Mouse (Mus musculus) liver, embryonic 14.5 days (tissue): Measurements from ENCODE around the gene Atp6v1g2. TPM values are rescaled to one million over a fixed set of nuclear protein-coding genes. Genes with fewer than 3 reads are reported as not detected.

Source experiments
- ATAC-seq: fragments of 200-750 bp; cut with Nextera tagmentation; 2 replicates; pipeline ENCODE4 v1.8.0; 2017; ENCODE audit warnings: moderate number of reproducible peaks, mild to moderate bottlenecking, moderate library complexity; ENCODE audit not compliant: insufficient read depth
- DNase-seq, 3 experiments: peaks; one replicate each; pipeline ENCODE4 v3.0.0-alpha.2; 2012 to 2013; ENCODE audit warnings: low read depth in 3 of 3, low spot score in 3 of 3
- H3K27ac ChIP-seq: fragments of 300-500 bp; sonication (generic); 2 replicates; pipeline ENCODE4 v1.5.1; 2014; ENCODE audit warnings: moderate library complexity, mild to moderate bottlenecking, control low read depth, inconsistent platforms
- H3K27me3 ChIP-seq: fragments of 300-500 bp; sonication (generic); 2 replicates; pipeline ENCODE4 v1.6.1; 2014; ENCODE audit warnings: mild to moderate bottlenecking, low read length, moderate library complexity; ENCODE audit not compliant: control insufficient read depth, insufficient read depth
- H3K36me3 ChIP-seq: fragments of 300-500 bp; sonication (generic); replicated peaks from 2 replicates; pipeline ENCODE4 v1.6.1; 2014; ENCODE audit warnings: low read depth; ENCODE audit not compliant: control insufficient read depth, insufficient read depth
- H3K4me1 ChIP-seq, 2 experiments: fragments of 200-500 bp in 1 of 2; fragments of 300-500 bp in 1 of 2; sonication (generic) in 1 of 2; replicated peaks; 2 replicates each; pipeline ENCODE4 v1.6.1; 2012 to 2014; ENCODE audit warnings: antibody characterized with exemption in 1 of 2, inconsistent platforms in 1 of 2, low read length in 1 of 2; ENCODE audit not compliant: control insufficient read depth in 2 of 2, insufficient read depth in 2 of 2
- H3K4me2 ChIP-seq: fragments of 300-500 bp; sonication (generic); 2 replicates; pipeline ENCODE4 v1.6.1; 2014; ENCODE audit warnings: low read depth, mild to moderate bottlenecking, control low read depth, moderate library complexity
- H3K4me3 ChIP-seq, 2 experiments: fragments of 200-500 bp in 1 of 2; fragments of 300-500 bp in 1 of 2; sonication (generic) in 1 of 2; 2 replicates each; pipeline ENCODE4 v1.5.1; 2012 to 2014; ENCODE audit warnings: low read depth in 2 of 2, low read length in 2 of 2, mild to moderate bottlenecking in 2 of 2, control low read depth in 1 of 2, inconsistent platforms in 1 of 2, moderate library complexity in 1 of 2; ENCODE audit not compliant: insufficient read depth in 1 of 2
- H3K9ac ChIP-seq: fragments of 300-500 bp; sonication (generic); replicated peaks from 2 replicates; pipeline ENCODE4 v1.6.1; 2014; ENCODE audit warnings: mild to moderate bottlenecking, control low read depth, moderate library complexity
- H3K9me3 ChIP-seq: fragments of 300-500 bp; sonication (generic); 2 replicates; pipeline ENCODE4 v1.6.1; 2016; ENCODE audit warnings: low read length, mixed read lengths; ENCODE audit not compliant: control insufficient read depth
- CTCF ChIP-seq: IDR thresholded peaks from 2 replicates; pipeline ENCODE4 v1.5.1; 2016; ENCODE audit warnings: antibody characterized with exemption, low read depth, control low read depth
- EP300 ChIP-seq: IDR thresholded peaks from 2 replicates; pipeline ENCODE4 v1.6.1; 2016; ENCODE audit warnings: antibody characterized with exemption, low read depth
- WGBS: fragments of 180-500 bp; shearing (Covaris S2); extraction: QIAGEN DNeasy Blood & Tissue Kit; methylation state at CpG from one replicate; pipeline ENCODE4 v1.1.7; 2014; ENCODE audit not compliant: insufficient replicate concordance; 5-methylcytosine and 5-hydroxymethylcytosine counted together
- microRNA-seq: library from miRNA; unstranded; fragments of <30 nt; microRNA quantifications from one replicate; pipeline ENCODE4, GENCODE M21; 2016
- polyA plus RNA-seq, 2 experiments: library from polyadenylated mRNA; depleted of rRNA in 1 of 2; stranded (reverse) in 1 of 2; unstranded in 1 of 2; fragments of >200 nt; fragmentation: Nextera tagmentation in 1 of 2; extraction: Ambion mirVana in 1 of 2; gene quantifications; 2 replicates each; pipeline versions ENCODE4 v1.2.1 to v1.2.3; 2012 to 2014

Atp6v1g2 gene
- polyA plus RNA-seq, 2 experiments = 0.76 to 1.8 TPM

GRCm38 (mm10) chr17:35280276-35280675 lies 46.8 kb downstream of the Atp6v1g2 start:
- no peak overlapping the region for H3K4me3 ChIP-seq
- no peak for DNase-seq
- no peak overlapping the region for H3K27ac ChIP-seq
- no peaks in the 10 kb centered on the region for H3K4me1 ChIP-seq
- H3K27me3 ChIP-seq = peaks cover 5% of the 10 kb centered on the region
- no peaks in the 10 kb centered on the region for H3K36me3 ChIP-seq
- no peaks in the 10 kb centered on the region for H3K9me3 ChIP-seq
- TF ChIP-seq EP300 (no peak), CTCF (no peak)
- 65% methylated on average over 3 of the region's 3 CpGs for WGBS
- H3K9ac ChIP-seq = no peak overlapping the region
- ATAC-seq = no peak
- no peak overlapping the region for H3K4me2 ChIP-seq

- H3K9me3 ChIP-seq = no peaks in the 10 kb centered on the region
- no peak overlapping the region for H3K27ac ChIP-seq
- H3K36me3 ChIP-seq = no peaks in the 10 kb centered on the region
- no peak overlapping the region for H3K4me2 ChIP-seq
- no peak for DNase-seq
- H3K9ac ChIP-seq = no peak overlapping the region
- TF ChIP-seq CTCF (no peak), EP300 (no peak)
- no peak overlapping the region for H3K4me3 ChIP-seq
- H3K4me1 ChIP-seq = no peaks in the 10 kb centered on the region
- no peaks in the 10 kb centered on the region for H3K27me3 ChIP-seq
- no peak for ATAC-seq
Observed at GRCm38 (mm10) chr17:35285431-35285830, 52.0 kb downstream of the Atp6v1g2 start.

Small RNAs within 50 kb of the gene (microRNA-seq; reads per million reads assigned to microRNA genes)
- not detected for gene Mir6973a
- not detected for gene Mir6974
- 3.8 reads per million for gene Mir6975
- gene Mir8094 = 1.7 reads per million

Other genes with a start within 250 kb of the Atp6v1g2 start
Only the 30 nearest of the 35 such genes appear.
- 3.3 and 4.3 TPM in 2 replicates for gene Msh5, start 186.9 kb upstream of the Atp6v1g2 start, polyA plus RNA-seq (2012; rRNA removed)
- 2.3 and 2.9 TPM in 2 replicates for gene Msh5, start 186.9 kb upstream of the Atp6v1g2 start, polyA plus RNA-seq (2014; fragmentation: Nextera tagmentation; extraction: Ambion mirVana)
- gene Clic1, start 183.7 kb upstream of the Atp6v1g2 start, polyA plus RNA-seq (2012; rRNA removed) = 76.4 and 78.0 TPM in 2 replicates
- 38.1 and 39.9 TPM in 2 replicates for gene Clic1, start 183.7 kb upstream of the Atp6v1g2 start, polyA plus RNA-seq (2014; fragmentation: Nextera tagmentation; extraction: Ambion mirVana)
- gene Ddah2, start 174.6 kb upstream of the Atp6v1g2 start, polyA plus RNA-seq (2012; rRNA removed) = 12.0 and 12.3 TPM in 2 replicates
- 16.1 and 17.3 TPM in 2 replicates for gene Ddah2, start 174.6 kb upstream of the Atp6v1g2 start, polyA plus RNA-seq (2014; fragmentation: Nextera tagmentation; extraction: Ambion mirVana)
- gene Ly6g6c, start 168.3 kb upstream of the Atp6v1g2 start, polyA plus RNA-seq (2012; rRNA removed) = 0.26 and 0.48 TPM in 2 replicates
- gene Ly6g6c, start 168.3 kb upstream of the Atp6v1g2 start, polyA plus RNA-seq (2014; fragmentation: Nextera tagmentation; extraction: Ambion mirVana) = 0.24 and 0.37 TPM in 2 replicates
- gene Mpig6b, start 167.5 kb upstream of the Atp6v1g2 start, polyA plus RNA-seq (2012; rRNA removed) = 2.3 and 2.6 TPM in 2 replicates
- gene Mpig6b, start 167.5 kb upstream of the Atp6v1g2 start, polyA plus RNA-seq (2014; fragmentation: Nextera tagmentation; extraction: Ambion mirVana) = 4.0 and 6.6 TPM in 2 replicates
- gene Ly6g6e, start 156.8 kb upstream of the Atp6v1g2 start, polyA plus RNA-seq (2012; rRNA removed) = 0.08 and 0.32 TPM in 2 replicates
- not detected in 2 replicates for gene Ly6g6e, start 156.8 kb upstream of the Atp6v1g2 start, polyA plus RNA-seq (2014; fragmentation: Nextera tagmentation; extraction: Ambion mirVana)
- gene Ly6g6d, start 155.6 kb upstream of the Atp6v1g2 start, polyA plus RNA-seq (2012; rRNA removed) = 0.95 and 1.2 TPM in 2 replicates
- gene Ly6g6d, start 155.6 kb upstream of the Atp6v1g2 start, polyA plus RNA-seq (2014; fragmentation: Nextera tagmentation; extraction: Ambion mirVana) = 0.28 and 0.77 TPM in 2 replicates
- 4.1 and 5.1 TPM in 2 replicates for gene Ly6g6f, start 148.1 kb upstream of the Atp6v1g2 start, polyA plus RNA-seq (2012; rRNA removed)
- 5.0 and 6.3 TPM in 2 replicates for gene Ly6g6f, start 148.1 kb upstream of the Atp6v1g2 start, polyA plus RNA-seq (2014; fragmentation: Nextera tagmentation; extraction: Ambion mirVana)
- 29.1 and 30.0 TPM in 2 replicates for gene Abhd16a, start 144.4 kb upstream of the Atp6v1g2 start, polyA plus RNA-seq (2012; rRNA removed)
- gene Abhd16a, start 144.4 kb upstream of the Atp6v1g2 start, polyA plus RNA-seq (2014; fragmentation: Nextera tagmentation; extraction: Ambion mirVana) = 42.3 and 44.3 TPM in 2 replicates
- gene Ly6g5c, start 125.4 kb upstream of the Atp6v1g2 start, polyA plus RNA-seq (2012; rRNA removed) = not detected in 2 replicates
- not detected in 2 replicates for gene Ly6g5c, start 125.4 kb upstream of the Atp6v1g2 start, polyA plus RNA-seq (2014; fragmentation: Nextera tagmentation; extraction: Ambion mirVana)
- gene Ly6g5b, start 118.2 kb upstream of the Atp6v1g2 start, polyA plus RNA-seq (2012; rRNA removed) = 0.57 and 0.70 TPM in 2 replicates
- 0.27 TPM in 1 of 2 replicates, not detected in the other for gene Ly6g5b, start 118.2 kb upstream of the Atp6v1g2 start, polyA plus RNA-seq (2014; fragmentation: Nextera tagmentation; extraction: Ambion mirVana)
- 8.9 and 10.0 TPM in 2 replicates for gene Gpank1, start 112.2 kb upstream of the Atp6v1g2 start, polyA plus RNA-seq (2012; rRNA removed)
- 12.2 and 12.7 TPM in 2 replicates for gene Gpank1, start 112.2 kb upstream of the Atp6v1g2 start, polyA plus RNA-seq (2014; fragmentation: Nextera tagmentation; extraction: Ambion mirVana)
- 79.2 and 106 TPM in 2 replicates for gene Csnk2b, start 111.6 kb upstream of the Atp6v1g2 start, polyA plus RNA-seq (2012; rRNA removed)
- gene Csnk2b, start 111.6 kb upstream of the Atp6v1g2 start, polyA plus RNA-seq (2014; fragmentation: Nextera tagmentation; extraction: Ambion mirVana) = 127 and 142 TPM in 2 replicates
- 0.75 and 1.5 TPM in 2 replicates for gene D17H6S53E, start 107.3 kb upstream of the Atp6v1g2 start, polyA plus RNA-seq (2012; rRNA removed)
- gene D17H6S53E, start 107.3 kb upstream of the Atp6v1g2 start, polyA plus RNA-seq (2014; fragmentation: Nextera tagmentation; extraction: Ambion mirVana) = 1.3 and 1.5 TPM in 2 replicates
- gene Apom, start 101.6 kb upstream of the Atp6v1g2 start, polyA plus RNA-seq (2012; rRNA removed) = 285 and 317 TPM in 2 replicates
- 750 and 763 TPM in 2 replicates for gene Apom, start 101.6 kb upstream of the Atp6v1g2 start, polyA plus RNA-seq (2014; fragmentation: Nextera tagmentation; extraction: Ambion mirVana)
- 45.7 and 48.1 TPM in 2 replicates for gene Bag6, start 98.5 kb upstream of the Atp6v1g2 start, polyA plus RNA-seq (2012; rRNA removed)
- 22.9 and 30.5 TPM in 2 replicates for gene Bag6, start 98.5 kb upstream of the Atp6v1g2 start, polyA plus RNA-seq (2014; fragmentation: Nextera tagmentation; extraction: Ambion mirVana)
- 61.4 and 67.5 TPM in 2 replicates for gene Prrc2a, start 68.8 kb upstream of the Atp6v1g2 start, polyA plus RNA-seq (2012; rRNA removed)
- 33.4 and 46.0 TPM in 2 replicates for gene Prrc2a, start 68.8 kb upstream of the Atp6v1g2 start, polyA plus RNA-seq (2014; fragmentation: Nextera tagmentation; extraction: Ambion mirVana)
- 3.1 and 8.1 TPM in 2 replicates for gene Aif1, start 57.6 kb upstream of the Atp6v1g2 start, polyA plus RNA-seq (2012; rRNA removed)
- gene Aif1, start 57.6 kb upstream of the Atp6v1g2 start, polyA plus RNA-seq (2014; fragmentation: Nextera tagmentation; extraction: Ambion mirVana) = 18.6 and 20.7 TPM in 2 replicates
- 25.6 and 37.4 TPM in 2 replicates for gene Lst1, start 45.2 kb upstream of the Atp6v1g2 start, polyA plus RNA-seq (2012; rRNA removed)
- gene Lst1, start 45.2 kb upstream of the Atp6v1g2 start, polyA plus RNA-seq (2014; fragmentation: Nextera tagmentation; extraction: Ambion mirVana) = 32.8 and 37.7 TPM in 2 replicates
- 0.47 and 0.70 TPM in 2 replicates for gene Ltb, start 39.2 kb upstream of the Atp6v1g2 start, polyA plus RNA-seq (2012; rRNA removed)
- gene Ltb, start 39.2 kb upstream of the Atp6v1g2 start, polyA plus RNA-seq (2014; fragmentation: Nextera tagmentation; extraction: Ambion mirVana) = 0.28 and 0.64 TPM in 2 replicates
- gene Tnf, start 31.7 kb upstream of the Atp6v1g2 start, polyA plus RNA-seq (2012; rRNA removed) = 0.42 and 0.73 TPM in 2 replicates
- gene Tnf, start 31.7 kb upstream of the Atp6v1g2 start, polyA plus RNA-seq (2014; fragmentation: Nextera tagmentation; extraction: Ambion mirVana) = 0.15 and 0.43 TPM in 2 replicates
- 0.04 and 0.07 TPM in 2 replicates for gene Lta, start 28.3 kb upstream of the Atp6v1g2 start, polyA plus RNA-seq (2012; rRNA removed)
- not detected in 2 replicates for gene Lta, start 28.3 kb upstream of the Atp6v1g2 start, polyA plus RNA-seq (2014; fragmentation: Nextera tagmentation; extraction: Ambion mirVana)
- 0.19 and 0.21 TPM in 2 replicates for gene Gm16181, start 12.8 kb upstream of the Atp6v1g2 start, polyA plus RNA-seq (2012; rRNA removed)
- not detected in 2 replicates for gene Gm16181, start 12.8 kb upstream of the Atp6v1g2 start, polyA plus RNA-seq (2014; fragmentation: Nextera tagmentation; extraction: Ambion mirVana)
- 3.6 and 4.2 TPM in 2 replicates for gene Nfkbil1, start 2.1 kb downstream of the Atp6v1g2 start, polyA plus RNA-seq (2012; rRNA removed)
- 1.1 and 1.3 TPM in 2 replicates for gene Nfkbil1, start 2.1 kb downstream of the Atp6v1g2 start, polyA plus RNA-seq (2014; fragmentation: Nextera tagmentation; extraction: Ambion mirVana)
- 161 and 199 TPM in 2 replicates for gene Ddx39b, start 8.1 kb downstream of the Atp6v1g2 start, polyA plus RNA-seq (2012; rRNA removed)
- gene Ddx39b, start 8.1 kb downstream of the Atp6v1g2 start, polyA plus RNA-seq (2014; fragmentation: Nextera tagmentation; extraction: Ambion mirVana) = 127 and 143 TPM in 2 replicates
- 29.2 and 37.1 TPM in 2 replicates for gene H2-D1, start 29.1 kb downstream of the Atp6v1g2 start, polyA plus RNA-seq (2012; rRNA removed)
- gene H2-D1, start 29.1 kb downstream of the Atp6v1g2 start, polyA plus RNA-seq (2014; fragmentation: Nextera tagmentation; extraction: Ambion mirVana) = 55.6 and 57.2 TPM in 2 replicates
- 0.50 and 0.56 TPM in 2 replicates for gene H2-Q1, start 86.7 kb downstream of the Atp6v1g2 start, polyA plus RNA-seq (2012; rRNA removed)
- 0.58 and 1.2 TPM in 2 replicates for gene H2-Q1, start 86.7 kb downstream of the Atp6v1g2 start, polyA plus RNA-seq (2014; fragmentation: Nextera tagmentation; extraction: Ambion mirVana)
- gene H2-Q2, start 108.6 kb downstream of the Atp6v1g2 start, polyA plus RNA-seq (2012; rRNA removed) = 0.57 and 0.82 TPM in 2 replicates
- 1.8 and 1.9 TPM in 2 replicates for gene H2-Q2, start 108.6 kb downstream of the Atp6v1g2 start, polyA plus RNA-seq (2014; fragmentation: Nextera tagmentation; extraction: Ambion mirVana)
- gene H2-Q4, start 146.0 kb downstream of the Atp6v1g2 start, polyA plus RNA-seq (2012; rRNA removed) = 5.4 TPM in 2 replicates
- 1.2 and 1.3 TPM in 2 replicates for gene H2-Q4, start 146.0 kb downstream of the Atp6v1g2 start, polyA plus RNA-seq (2014; fragmentation: Nextera tagmentation; extraction: Ambion mirVana)
- 10.3 and 11.2 TPM in 2 replicates for gene H2-Q6, start 191.2 kb downstream of the Atp6v1g2 start, polyA plus RNA-seq (2012; rRNA removed)
- 7.6 and 11.1 TPM in 2 replicates for gene H2-Q6, start 191.2 kb downstream of the Atp6v1g2 start, polyA plus RNA-seq (2014; fragmentation: Nextera tagmentation; extraction: Ambion mirVana)